Mouse (Mus musculus) layer of hippocampus, adult 18-20 months (tissue): ENCODE measurements at regions not wholly inside any gene's neighbourhood (a gene's known extent, or its start where the extent isn't known, plus 50 kb on each side); places are given as distances from the start of the nearest gene placed in this dataset.

Experiments
- DNase-seq, 2 experiments: peaks; one replicate each; pipeline ENCODE4 v3.0.0; 2022; ENCODE audit warnings: low spot score in 2 of 2

- DNase-seq: no peak
These were observed 166.8 kb upstream of the Epha7 start for GRCm38 (mm10) chr4:28646154-28646553.

- no peak for DNase-seq
These were observed 153.5 kb upstream of the Epha7 start for GRCm38 (mm10) chr4:28659478-28659877.

GRCm38 (mm10) chr4:28698171-28698570, 114.8 kb upstream of the Epha7 start:
- peak; percentile 6 to 61 for DNase-seq

GRCm38 (mm10) chr4:28700481-28700880, 112.5 kb upstream of the Epha7 start:
- peak in 1 of 2 experiments; percentile 36 for DNase-seq

DNA sequence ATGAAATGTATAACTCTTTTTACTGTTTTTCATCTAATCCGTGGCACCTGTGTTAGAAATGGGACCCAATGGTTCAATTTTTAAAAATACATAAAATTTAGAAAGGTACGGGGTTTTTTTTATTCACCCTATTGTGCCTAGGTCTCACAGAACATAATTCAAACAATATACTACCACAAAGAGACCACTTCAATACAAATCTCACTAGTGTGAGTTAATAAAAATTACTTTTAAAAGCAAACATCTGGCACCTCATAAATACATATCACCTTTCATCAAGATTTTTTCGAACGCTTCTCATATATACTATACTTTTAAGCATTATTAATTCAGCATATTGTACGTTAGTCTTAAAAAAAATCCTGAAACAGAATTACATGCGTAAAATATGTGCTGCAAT, 109.6 kb upstream of the Epha7 start:
- DNase-seq: no peak
